Mouse (Mus musculus): ENCODE measurements around the gene Usp12.

DNA sequence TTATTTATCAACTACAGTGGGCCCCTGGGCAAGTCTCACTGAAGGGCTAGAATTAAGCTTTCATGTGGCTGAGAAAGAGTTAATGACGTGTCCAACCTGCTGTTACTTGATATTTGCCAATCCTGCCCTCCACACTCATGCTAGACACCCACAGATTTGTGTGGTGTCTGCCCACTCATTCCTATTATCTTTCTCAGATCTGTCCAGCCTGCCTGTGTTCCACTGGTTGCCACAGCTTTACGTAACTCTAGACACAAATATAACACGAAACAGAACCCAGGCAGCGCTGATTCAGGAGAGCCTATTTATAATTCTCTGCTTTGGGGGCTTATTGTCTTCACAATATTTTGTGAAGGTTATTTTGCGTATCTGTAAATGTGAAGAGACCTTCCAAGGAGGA is 46.5 kb upstream of the Usp12 start:
- TF ChIP-seq CTCF (IDR thresholded peaks at IDR 0.05; ENCODE audit: borderline replicate concordance, insufficient read depth, low read depth, low read length) = no peak
- no peak for TF ChIP-seq POLR2A (IDR thresholded peaks at IDR 0.05; ENCODE audit: borderline replicate concordance, insufficient read depth, low read length)
